Mouse (Mus musculus) heart, adult 2 months (tissue): ENCODE results near the gene Stk11. TPM values are rescaled to one million over a fixed set of nuclear protein-coding genes. Genes with fewer than 3 reads are reported as not detected.

Experiments used
- DNase-seq, 2 experiments: peaks; one replicate each; pipeline ENCODE4 v3.0.0; 2021
- H3K27ac ChIP-seq: fragments of 200-600 bp; 2 replicates; pipeline ENCODE4 v1.8.1; 2022
- H3K27me3 ChIP-seq: fragments of 200-500 bp; 2 replicates; pipeline ENCODE4 v1.6.1; 2012; ENCODE audit warnings: mild to moderate bottlenecking, low read length, inconsistent platforms, mixed read lengths; ENCODE audit not compliant: control insufficient read depth, insufficient read depth
- H3K36me3 ChIP-seq: fragments of 200-500 bp; 2 replicates; pipeline ENCODE4 v1.6.1; 2012; ENCODE audit warnings: low read length, inconsistent platforms; ENCODE audit not compliant: control insufficient read depth, insufficient read depth
- H3K4me1 ChIP-seq: fragments of 200-500 bp; 2 replicates; pipeline ENCODE4 v1.6.1; 2011; ENCODE audit warnings: low read length; ENCODE audit not compliant: control insufficient read depth, insufficient read depth
- H3K4me3 ChIP-seq: fragments of 200-600 bp; 2 replicates; pipeline ENCODE4 v1.8.1; 2022
- H3K79me2 ChIP-seq: fragments of 200-500 bp; replicated peaks from 2 replicates; pipeline ENCODE4 v1.6.1; 2012; ENCODE audit warnings: mild to moderate bottlenecking, inconsistent platforms, low read length, moderate library complexity, mixed read lengths; ENCODE audit not compliant: control insufficient read depth, insufficient read depth
- H3K9ac ChIP-seq: fragments of 200-500 bp; 2 replicates; pipeline ENCODE4 v1.6.1; 2012; ENCODE audit warnings: low read depth, mild to moderate bottlenecking, control low read depth, inconsistent platforms, low read length, mixed read lengths
- CTCF ChIP-seq: fragments of 200-600 bp; IDR thresholded peaks from 2 replicates; pipeline ENCODE4 v1.8.1; 2022; ENCODE audit warnings: antibody characterized with exemption, mild to moderate bottlenecking, moderate library complexity
- EP300 ChIP-seq: fragments of 200-500 bp; IDR thresholded peaks from 2 replicates; pipeline ENCODE4 v1.6.1; 2011; ENCODE audit warnings: low read depth, low read length, control low read depth; ENCODE audit not compliant: insufficient read depth
- POLR2A ChIP-seq: fragments of 200-500 bp; IDR thresholded peaks from 2 replicates; pipeline ENCODE4 v1.6.1; 2011; ENCODE audit warnings: mild to moderate bottlenecking, low read depth, low read length, control low read depth; ENCODE audit not compliant: insufficient read depth
- WGBS: fragments of 180-500 bp; shearing (Covaris S2); methylation state at CpG from one replicate; pipeline ENCODE4 v1.1.7; 2018; 5-methylcytosine and 5-hydroxymethylcytosine counted together
- intact Hi-C: fragments of 180-260 bp; cut with DNase I; formaldehyde crosslinking; loops from one replicate; pipeline ENCODE4 v1.15.1; 2025
- polyA plus RNA-seq: library from polyadenylated mRNA; depleted of rRNA; stranded (reverse); fragments of >200 nt; gene quantifications from 2 replicates; pipeline ENCODE4 v1.2.3, GENCODE M21; 2012
- total RNA-seq, 2 experiments: library from RNA; stranded (reverse); gene quantifications; 2 replicates each; pipeline ENCODE4 v1.2.3; 2021

Gene Stk11
- total and polyA plus RNA-seq, 3 experiments: 127 to 161 (median 140) TPM

DNA sequence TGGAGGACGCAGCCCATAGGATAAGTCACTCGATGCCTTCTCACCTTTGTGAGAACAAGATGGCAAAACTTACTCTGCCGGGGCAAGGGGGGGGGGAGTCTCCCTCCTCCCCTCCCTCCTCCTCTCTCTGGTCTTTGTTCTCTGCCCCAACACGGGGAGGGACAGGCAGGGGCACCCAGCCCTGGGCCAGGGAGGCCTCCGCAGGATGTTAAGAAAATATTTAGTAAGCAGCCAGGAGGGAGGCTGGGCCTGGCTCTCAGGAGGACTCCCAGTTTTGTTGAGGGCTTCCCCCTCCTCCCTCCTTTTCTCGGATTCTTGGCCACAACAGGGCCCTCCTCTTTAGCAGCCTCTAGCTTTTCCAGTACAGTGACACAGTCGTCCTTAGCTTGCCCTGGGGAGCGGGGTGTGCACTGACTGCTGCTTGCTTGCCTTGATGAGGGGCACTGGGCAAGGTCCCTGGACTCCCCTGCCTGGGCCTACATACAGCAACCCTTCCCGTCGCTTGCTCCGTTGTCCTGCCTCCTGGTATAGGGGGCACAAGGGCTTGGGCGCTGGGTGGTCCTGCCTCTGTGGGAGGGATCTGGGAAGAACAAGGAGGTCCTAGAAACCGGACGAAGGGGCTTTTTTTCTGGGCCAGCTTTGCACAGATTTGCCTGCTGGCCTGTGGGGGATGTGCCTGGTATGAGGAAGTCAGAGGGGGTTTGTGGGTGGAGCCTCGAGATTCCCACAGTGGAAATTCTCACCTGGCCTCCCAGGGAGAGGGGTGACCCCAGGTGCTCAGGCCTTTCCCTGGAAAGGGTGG lies 36.7 kb downstream of the Stk11 start:
- TF ChIP-seq CTCF (no peak), POLR2A (peak; percentile 43; the same call in 1 of the 2 replicates), EP300 (peak; percentile 40; the same call in 1 of the 2 replicates)
- H3K4me1 ChIP-seq: peaks cover 20% of the 10 kb centered on the region

DNA sequence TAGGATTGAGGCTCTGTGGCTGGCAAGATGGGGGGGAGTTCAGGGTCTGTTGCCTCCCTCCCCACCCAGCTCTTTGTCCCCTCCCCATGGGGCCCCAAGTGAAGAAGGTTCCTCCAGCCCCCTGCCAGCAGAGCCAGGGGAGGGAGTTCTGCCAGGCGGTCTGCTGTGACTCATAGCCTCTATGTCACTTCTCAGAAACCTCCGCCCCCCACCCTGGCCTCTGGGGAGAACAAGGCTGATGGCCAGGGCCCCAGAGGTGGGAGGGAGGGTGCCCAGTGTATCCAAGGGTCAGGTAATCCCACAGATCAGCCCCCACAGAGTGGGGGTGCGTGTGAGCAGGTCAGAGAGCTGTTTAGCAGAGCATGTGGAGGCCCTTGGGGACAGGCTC lies 37.3 kb downstream of the Stk11 start:
- H3K36me3 ChIP-seq: peaks cover 32% of the 10 kb centered on the region

More for the DNA sequence above, 36.7 kb downstream of the Stk11 start:
- intact Hi-C loops: no loop called here
- H3K36me3 ChIP-seq: peaks cover 28% of the 10 kb centered on the region
- 3% methylated on average over 15 of the region's 15 CpGs for WGBS
- DNase-seq: peak; percentile 68 to 80
- peaks cover 2% of the 10 kb centered on the region; the same call in 1 of the 2 replicates for H3K79me2 ChIP-seq
- H3K27ac ChIP-seq: peak overlapping the region; percentile 93
- no peaks in the 10 kb centered on the region for H3K27me3 ChIP-seq
- peak overlapping the region; percentile 82 for H3K9ac ChIP-seq
- H3K4me3 ChIP-seq: peak overlapping the region; percentile 66

GRCm38 (mm10) chr10:80153713-80154112 lies 38.1 kb downstream of the Stk11 start:
- peak overlapping the region; percentile 93 for H3K27ac ChIP-seq
- DNase-seq: no peak
- no peaks in the 10 kb centered on the region for H3K27me3 ChIP-seq
- no peak overlapping the region for H3K4me3 ChIP-seq
- peaks cover 34% of the 10 kb centered on the region for H3K36me3 ChIP-seq
- intact Hi-C loops: no loop called here
- no peak for TF ChIP-seq EP300
- TF ChIP-seq CTCF: no peak
- TF ChIP-seq POLR2A: no peak
- H3K4me1 ChIP-seq: peaks cover 20% of the 10 kb centered on the region
- peaks cover 2% of the 10 kb centered on the region; the same call in 1 of the 2 replicates for H3K79me2 ChIP-seq
- WGBS: 82% methylated on average over 19 of the region's 19 CpGs
- H3K9ac ChIP-seq: no peak overlapping the region

More for the DNA sequence above, 37.3 kb downstream of the Stk11 start:
- peak overlapping the region; percentile 82 for H3K9ac ChIP-seq
- intact Hi-C loops: no loop called here
- TF ChIP-seq POLR2A (no peak), EP300 (no peak), CTCF (no peak)
- H3K4me3 ChIP-seq: peak overlapping the region; percentile 66; the same call in 1 of the 2 replicates
- peak overlapping the region; percentile 93 for H3K27ac ChIP-seq
- DNase-seq: peak; percentile 67 to 69
- peaks cover 2% of the 10 kb centered on the region; the same call in 1 of the 2 replicates for H3K79me2 ChIP-seq
- WGBS: 16% methylated on average over 3 of the region's 3 CpGs
- peaks cover 17% of the 10 kb centered on the region for H3K4me1 ChIP-seq
- H3K27me3 ChIP-seq: no peaks in the 10 kb centered on the region

DNA sequence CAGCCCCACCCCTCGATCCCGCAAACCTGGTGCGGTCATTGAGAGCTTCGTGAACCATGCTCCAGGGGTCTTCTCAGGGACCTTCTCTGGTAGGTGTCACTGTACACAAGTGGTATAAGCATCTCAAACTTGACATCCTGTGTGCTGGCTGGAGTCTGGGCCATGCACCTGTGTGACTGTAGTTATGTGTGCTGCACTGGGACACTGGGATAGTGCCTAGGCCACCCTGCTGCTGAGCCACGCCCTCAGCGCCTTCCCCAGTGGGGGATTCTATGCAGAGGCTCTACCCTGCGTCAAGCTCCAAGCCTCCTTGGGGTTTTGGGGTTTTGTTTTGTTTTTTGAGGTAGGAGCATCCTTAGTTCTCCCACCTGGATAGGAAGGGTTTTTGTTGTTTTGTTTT lies 38.8 kb downstream of the Stk11 start:
- H3K9ac ChIP-seq: no peak overlapping the region
- intact Hi-C loops: no loop called here
- peaks cover 2% of the 10 kb centered on the region; the same call in 1 of the 2 replicates for H3K79me2 ChIP-seq
- H3K4me3 ChIP-seq: no peak overlapping the region
- peaks cover 26% of the 10 kb centered on the region for H3K4me1 ChIP-seq
- peaks cover 34% of the 10 kb centered on the region for H3K36me3 ChIP-seq
- no peak overlapping the region; the same call in 1 of the 2 replicates for H3K27ac ChIP-seq
- H3K27me3 ChIP-seq: no peaks in the 10 kb centered on the region
- TF ChIP-seq EP300: no peak
- no peak for TF ChIP-seq POLR2A
- WGBS: 78% methylated on average over 7 of the region's 7 CpGs
- no peak for DNase-seq

DNA sequence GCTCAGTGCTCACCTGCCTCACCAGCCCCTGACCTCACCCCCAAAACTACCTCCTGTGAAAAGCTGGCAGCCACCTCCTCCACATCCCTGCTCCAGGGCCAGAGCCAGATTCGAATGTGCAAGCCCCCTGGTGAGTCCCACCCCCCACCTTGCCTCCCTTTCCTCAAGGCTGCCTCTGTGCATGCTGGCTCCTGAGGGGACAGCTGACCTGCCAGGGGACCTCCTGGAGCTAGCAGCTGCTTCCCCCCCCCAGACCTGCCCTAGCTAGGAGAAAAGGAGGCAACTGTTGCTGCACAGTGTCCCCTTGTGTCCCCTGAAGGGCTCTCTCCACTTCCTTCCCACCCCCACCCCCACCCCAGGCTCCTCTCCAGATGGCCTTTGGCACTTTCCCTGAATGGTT lies 39.7 kb downstream of the Stk11 start:
- 33% methylated on average over 1 of the region's 1 CpGs for WGBS
- Histone ChIP-seq H3K79me2 (peaks cover 2% of the 10 kb centered on the region; the same call in 1 of the 2 replicates), H3K27me3 (no peaks in the 10 kb centered on the region), H3K27ac (peak overlapping the region; percentile 95; the same call in 1 of the 2 replicates), H3K4me3 (no peak overlapping the region), H3K9ac (peak overlapping the region; percentile 15; the same call in 1 of the 2 replicates), H3K4me1 (peaks cover 29% of the 10 kb centered on the region), H3K36me3 (peaks cover 34% of the 10 kb centered on the region)
- intact Hi-C loops: no loop called here
- DNase-seq: no peak
- TF ChIP-seq POLR2A (no peak), CTCF (no peak), EP300 (no peak)
